Mouse (Mus musculus): Measurements from ENCODE around the gene Gpr89. TPM values are rescaled to one million over a fixed set of nuclear protein-coding genes. Genes with fewer than 3 reads are reported as not detected.

Gene Gpr89
- 10 to 100 TPM; 26.1 to 27.8 TPM for total RNA-seq (2023)

GRCm38 (mm10) chr3:96904851-96905541, at the start of gene Gpr89:
Gene Gpr89 (minus strand): TSS chr3:96905346.

GRCm38 (mm10) chr3:96925920-96926319, 20.8 kb upstream of the Gpr89 start, which contains the start of gene Gja8:
Gene Gja8 (minus strand): TSS chr3:96926020.

GRCm38 (mm10) chr3:96904393-96904792, 753 bp downstream of the Gpr89 start, which contains the start of gene Gja5:
Gene Gja5 (plus strand): TSS chr3:96904693.

GRCm38 (mm10) chr3:96828984-96829383, 76.2 kb downstream of the Gpr89 start, which contains the start of the genes Pdzk1 and Cd160:
Gene Pdzk1 (plus strand): TSS chr3:96829284.
Gene Cd160 (minus strand): TSS chr3:96829351.

Other genes with a start within 250 kb of the Gpr89 start
- under 1 TPM in 1 of 2 experiments, not detected in 1; 0.15 TPM for gene Ankrd35, start 235.2 kb downstream of the Gpr89 start, total RNA-seq (2023)
- 10 to 100 TPM; 21.5 to 23.0 TPM for gene Pias3, start 209.0 kb downstream of the Gpr89 start, total RNA-seq (2023)
- gene Nudt17, start 196.8 kb downstream of the Gpr89 start, total RNA-seq (2023): 1 to 10 TPM; 2.7 to 4.4 TPM
- 10 to 100 TPM; 65.6 TPM for gene Polr3c, start 177.7 kb downstream of the Gpr89 start, total RNA-seq (2023)
- 10 to 100 TPM; 49.3 to 52.8 TPM for gene Rnf115, start 177.7 kb downstream of the Gpr89 start, total RNA-seq (2023)
- 1 to 10 TPM in 1 of 2 experiments, not detected in 1; 1.3 TPM for gene Pdzk1, start 76.1 kb downstream of the Gpr89 start, total RNA-seq (2023)
- 10 to 100 TPM; 20.5 to 27.5 TPM for gene Cd160, start 76.0 kb downstream of the Gpr89 start, total RNA-seq (2023)
- under 1 TPM in 1 of 2 experiments, not detected in 1; 0.17 TPM for gene Gja5, start 653 bp downstream of the Gpr89 start, total RNA-seq (2023)
- not detected for gene Gja8, start 20.7 kb upstream of the Gpr89 start, total RNA-seq (2023)

All from T-cell, adult 66 days (primary cell).